Mouse (Mus musculus) embryonic facial prominence, embryonic 13.5 days (tissue): ENCODE measurements around the gene Tex45. TPM values are rescaled to one million over a fixed set of nuclear protein-coding genes. Genes with fewer than 3 reads are reported as not detected.

Experiments used
- ATAC-seq: fragments of 200-750 bp; cut with Nextera tagmentation; 2 replicates; pipeline ENCODE4 v1.8.0; 2017; ENCODE audit warnings: low read depth; ENCODE audit not compliant: insufficient number of reproducible peaks, insufficient read depth, low FRiP score, low TSS enrichment
- H3K27ac ChIP-seq: fragments of 300-500 bp; sonication (generic); 2 replicates; pipeline ENCODE4 v1.5.1; 2015; ENCODE audit warnings: moderate library complexity, mild to moderate bottlenecking, inconsistent platforms
- H3K27me3 ChIP-seq: fragments of 300-500 bp; sonication (generic); 2 replicates; pipeline ENCODE4 v1.6.1; 2015; ENCODE audit warnings: mild to moderate bottlenecking, inconsistent platforms
- H3K36me3 ChIP-seq: fragments of 300-500 bp; sonication (generic); 2 replicates; pipeline ENCODE4 v1.6.1; 2015; ENCODE audit warnings: mild to moderate bottlenecking, inconsistent platforms
- H3K4me1 ChIP-seq: fragments of 300-500 bp; sonication (generic); 2 replicates; pipeline ENCODE4 v1.6.1; 2015; ENCODE audit warnings: inconsistent platforms
- H3K4me2 ChIP-seq: fragments of 300-500 bp; sonication (generic); 2 replicates; pipeline ENCODE4 v1.6.1; 2015; ENCODE audit warnings: moderate library complexity, mild to moderate bottlenecking, inconsistent platforms
- H3K4me3 ChIP-seq: fragments of 300-500 bp; sonication (generic); 2 replicates; pipeline ENCODE4 v1.5.1; 2015; ENCODE audit warnings: mild to moderate bottlenecking, inconsistent platforms
- H3K9ac ChIP-seq: fragments of 300-500 bp; sonication (generic); 2 replicates; pipeline ENCODE4 v1.6.1; 2015; ENCODE audit warnings: mild to moderate bottlenecking, inconsistent platforms
- H3K9me3 ChIP-seq: fragments of 300-500 bp; sonication (generic); 2 replicates; pipeline ENCODE4 v1.6.1; 2016; ENCODE audit warnings: inconsistent platforms
- WGBS: fragments of 180-500 bp; shearing (Covaris S2); methylation state at CpG from one replicate; pipeline ENCODE4 v1.1.7; 2015; ENCODE audit warnings: mixed read lengths; 5-methylcytosine and 5-hydroxymethylcytosine counted together
- polyA plus RNA-seq: library from polyadenylated mRNA; unstranded; fragments of >200 nt; fragmentation: Nextera tagmentation; extraction: Ambion mirVana; gene quantifications from 2 replicates; pipeline ENCODE4 v1.2.1, GENCODE M21; 2015

Gene Tex45
- polyA plus RNA-seq, 1 experiment from 2014 or later, result 0.18 TPM

DNA sequence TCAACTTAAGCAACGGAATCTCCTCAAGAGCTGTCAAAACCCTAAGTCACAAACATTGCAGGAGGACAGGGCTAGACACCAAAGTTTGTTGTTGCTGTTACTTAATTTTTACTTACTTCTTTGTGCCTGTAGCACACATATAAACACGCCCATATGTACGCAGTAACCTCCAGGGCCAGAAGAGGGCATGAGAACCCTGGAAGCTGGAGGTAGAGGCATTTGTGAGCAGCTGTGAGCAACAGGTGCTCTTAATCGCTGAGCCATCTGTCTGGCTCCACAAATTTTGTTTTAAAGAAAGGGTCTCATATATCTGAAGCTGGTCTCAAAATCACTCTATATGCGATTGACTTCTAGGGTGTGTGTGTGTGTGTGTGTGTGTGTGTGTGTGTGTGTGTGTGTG is 6.4 kb upstream of the Tex45 start:
- Histone ChIP-seq H3K4me3 (no peak overlapping the region), H3K27me3 (no peaks in the 10 kb centered on the region), H3K9ac (no peak overlapping the region), H3K4me1 (0 out of 2 replicates have a peak, but pooled peaks cover 10% of the 10 kb centered on the region), H3K9me3 (no peaks in the 10 kb centered on the region), H3K36me3 (no peaks in the 10 kb centered on the region), H3K4me2 (no peak overlapping the region), H3K27ac (no peak overlapping the region)
- WGBS, result 45% methylated on average over 5 of the region's 5 CpGs
- no peak for ATAC-seq

DNA sequence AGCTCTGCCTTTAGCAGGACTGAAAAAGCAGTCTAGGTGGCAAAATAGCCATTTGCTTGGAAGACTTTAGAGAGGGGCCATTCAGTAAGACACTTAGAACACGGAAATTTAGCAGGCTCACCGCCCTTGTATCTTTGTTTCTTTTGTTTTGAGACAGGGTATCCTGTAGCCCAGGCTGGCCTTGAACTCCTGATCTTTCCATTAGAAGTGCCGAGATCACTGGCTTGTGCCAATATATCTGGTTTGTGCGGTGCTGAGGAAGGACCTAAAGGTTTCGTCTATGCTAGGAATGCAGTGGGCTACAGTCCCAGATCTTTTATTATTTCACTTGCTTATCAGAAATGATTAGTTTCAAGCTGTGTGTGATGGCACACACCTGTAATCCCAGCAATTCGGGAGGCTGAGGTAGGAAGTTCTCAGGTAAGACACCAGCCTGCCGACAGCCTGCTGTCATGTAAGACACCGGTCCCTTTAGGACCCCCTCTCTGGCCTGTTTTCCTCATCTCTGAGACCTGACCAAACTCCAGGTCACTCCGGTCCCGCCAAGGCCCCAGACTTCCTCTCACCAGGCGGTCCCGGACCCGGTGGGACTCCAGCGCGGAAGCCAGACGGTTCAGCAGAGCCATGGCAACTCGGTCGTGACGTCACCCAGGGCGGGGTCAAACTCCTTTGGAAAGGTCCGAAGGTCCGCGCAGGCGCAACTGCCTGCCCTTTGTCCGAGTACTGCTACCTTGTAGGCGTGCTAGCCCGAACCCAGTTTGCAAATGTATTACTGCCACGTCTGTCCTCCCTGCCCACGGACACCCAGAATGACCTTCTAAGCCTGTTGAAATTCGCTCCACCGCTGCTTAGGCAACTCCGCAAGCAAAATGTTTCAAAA is 3.4 kb upstream of the Tex45 start, which contains the start of gene Pex11g:
Gene Pex11g, minus strand, starts transcription at position 675 of the 880 bp plus-strand sequence.
- 7% methylated on average over 32 of the region's 32 CpGs for WGBS
- Histone ChIP-seq H3K27ac (peak within 1 kb of the TSS; percentile 68), H3K27me3 (no peaks in the 10 kb centered on the region), H3K36me3 (no peaks in the 10 kb centered on the region), H3K4me2 (peak within 1 kb of the TSS; percentile 69), H3K4me3 (peak within 1 kb of the TSS; percentile 52), H3K9me3 (no peaks in the 10 kb centered on the region), H3K4me1 (0 out of 2 replicates have a peak, but pooled peaks cover 13% of the 10 kb centered on the region), H3K9ac (peak within 1 kb of the TSS; percentile 77)
- ATAC-seq, result peak; percentile 87

DNA sequence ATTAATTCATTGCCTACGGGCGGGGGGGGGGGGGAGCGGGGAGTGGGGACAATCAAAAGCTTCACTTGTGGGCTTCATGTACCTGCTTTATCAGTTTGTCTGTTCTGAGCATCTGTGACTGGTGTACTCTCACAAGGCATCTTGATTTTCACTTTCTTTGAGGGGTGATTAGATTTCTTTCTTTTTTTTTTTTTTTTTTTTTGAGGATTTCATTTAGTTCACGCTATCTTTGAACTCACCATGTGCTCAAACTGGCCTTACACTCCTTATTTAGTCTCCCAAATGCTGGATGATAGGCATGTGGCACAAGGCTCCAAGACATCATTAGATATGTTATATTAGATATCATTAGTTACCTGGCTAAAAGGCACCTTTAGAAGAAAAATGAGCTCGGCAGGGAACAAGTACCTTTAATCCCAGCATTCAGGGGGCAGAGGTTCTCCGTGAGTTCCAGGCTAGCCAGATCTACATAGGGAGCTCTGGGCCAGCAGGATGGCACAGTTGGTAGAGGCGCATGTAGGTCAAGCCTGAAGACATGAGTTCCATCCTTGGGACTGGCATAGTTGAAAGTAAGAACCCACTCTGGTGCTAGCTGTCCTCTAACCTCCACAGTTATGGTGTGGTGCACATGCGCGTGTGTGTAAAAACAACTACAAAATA is 2.6 kb upstream of the Tex45 start:
- 55% methylated on average over 9 of the region's 9 CpGs for WGBS

DNA sequence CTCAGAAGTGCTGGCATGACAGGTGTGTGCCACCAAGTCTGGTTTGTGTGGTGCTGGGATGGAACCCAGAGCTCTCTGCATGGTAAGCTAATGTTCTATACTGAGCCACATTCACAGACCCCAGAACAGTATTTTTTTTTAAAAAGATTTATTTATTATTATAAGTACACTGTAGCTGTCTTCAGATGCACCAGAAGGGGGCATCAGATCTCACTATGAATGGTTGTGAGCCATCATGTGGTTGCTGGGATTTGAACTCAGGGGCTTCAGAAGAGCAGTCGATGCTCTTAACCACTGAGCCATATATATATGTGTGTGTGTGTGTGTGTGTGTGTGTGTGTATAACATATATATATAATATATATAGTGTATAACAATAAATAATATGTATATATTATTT is 1.8 kb upstream of the Tex45 start:
- ATAC-seq, result no peak
- Histone ChIP-seq H3K27ac (no peak overlapping the region), H3K27me3 (no peaks in the 10 kb centered on the region), H3K4me1 (0 out of 2 replicates have a peak, but pooled peaks cover 13% of the 10 kb centered on the region), H3K4me3 (no peak overlapping the region), H3K36me3 (no peaks in the 10 kb centered on the region), H3K9ac (no peak overlapping the region), H3K9me3 (no peaks in the 10 kb centered on the region), H3K4me2 (no peak overlapping the region)
- 96% methylated on average over 1 of the region's 1 CpGs for WGBS

More for the DNA sequence above, 2.6 kb upstream of the Tex45 start:
- no peaks in the 10 kb centered on the region for H3K36me3 ChIP-seq
- 0 out of 2 replicates have a peak, but pooled peaks cover 13% of the 10 kb centered on the region for H3K4me1 ChIP-seq
- H3K27me3 ChIP-seq, result no peaks in the 10 kb centered on the region
- no peaks in the 10 kb centered on the region for H3K9me3 ChIP-seq
- peak overlapping the region; percentile 68 for H3K27ac ChIP-seq
- H3K4me3 ChIP-seq, result peak overlapping the region; percentile 52
- H3K4me2 ChIP-seq, result peak overlapping the region; percentile 69
- H3K9ac ChIP-seq, result peak overlapping the region; percentile 77
- no peak for ATAC-seq

DNA sequence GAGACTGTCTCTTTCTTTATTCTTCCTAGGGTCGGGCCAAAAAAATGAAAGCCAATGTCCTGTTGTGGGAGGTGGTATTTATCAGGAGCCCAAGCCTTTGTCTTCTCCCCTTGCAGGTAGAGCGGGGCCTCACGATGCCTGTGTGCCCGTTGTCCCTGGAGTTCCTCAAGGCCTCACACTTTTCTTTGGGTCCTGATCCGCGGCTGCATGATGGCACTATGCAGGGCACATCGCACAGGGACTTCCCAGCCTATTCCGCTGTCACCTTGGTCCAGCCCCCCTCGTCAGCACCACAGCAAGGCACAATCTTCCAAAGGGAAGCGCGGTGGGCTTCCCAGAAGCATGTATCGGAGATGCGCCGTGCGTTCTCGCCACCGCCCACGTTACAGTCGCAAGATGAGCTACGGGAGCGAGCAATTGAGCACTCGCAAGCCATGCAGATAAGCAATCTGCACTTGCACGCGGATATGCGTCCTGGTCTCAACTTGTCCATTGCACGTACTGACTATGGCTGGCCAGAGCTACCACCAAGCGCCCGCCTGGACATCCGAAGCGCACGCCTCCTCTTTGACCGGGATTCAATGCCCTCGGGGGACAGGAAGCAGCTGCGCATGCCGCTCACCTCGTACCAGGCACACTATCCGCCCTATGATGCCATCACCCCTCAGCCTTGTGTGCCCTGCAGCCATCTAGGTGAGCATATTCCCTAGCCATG is 5.2 kb downstream of the Tex45 start:
- Histone ChIP-seq H3K27ac (no peak overlapping the region), H3K36me3 (no peaks in the 10 kb centered on the region), H3K4me2 (peak overlapping the region; percentile 67), H3K27me3 (peaks cover 14% of the 10 kb centered on the region), H3K9ac (peak overlapping the region; percentile 55), H3K4me3 (peak overlapping the region; percentile 36), H3K4me1 (peaks cover 3% of the 10 kb centered on the region), H3K9me3 (no peaks in the 10 kb centered on the region)
- no peak for ATAC-seq
- WGBS, result 21% methylated on average over 37 of the region's 37 CpGs

DNA sequence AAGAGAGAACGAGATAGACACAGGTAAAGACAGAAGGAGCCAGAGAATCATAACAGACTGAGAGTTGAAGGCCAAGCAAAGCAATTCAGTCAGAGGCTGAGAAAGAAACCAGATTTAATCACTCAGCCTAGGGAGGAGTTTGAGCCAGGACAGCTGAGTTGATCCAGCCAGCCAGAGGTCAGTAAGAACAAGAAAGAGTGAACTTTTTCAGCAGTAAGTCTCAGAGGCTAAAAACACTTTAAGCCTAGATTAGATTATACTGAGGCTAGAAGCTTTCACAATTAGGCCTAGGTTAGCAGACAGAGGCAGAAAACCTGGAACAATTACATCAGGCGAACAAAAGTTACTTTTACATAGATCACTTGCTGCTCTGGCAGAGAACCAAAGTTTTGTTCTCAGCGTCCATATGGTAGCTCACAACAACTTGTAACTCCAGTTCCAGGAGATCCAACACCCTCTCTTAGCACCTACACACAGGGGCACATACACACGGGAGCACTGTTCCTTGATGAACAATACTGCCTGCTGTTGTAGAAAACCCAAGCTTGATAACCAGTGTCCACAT is 9.6 kb downstream of the Tex45 start:
- Histone ChIP-seq H3K4me1 (peaks cover 6% of the 10 kb centered on the region), H3K27ac (no peak overlapping the region), H3K9me3 (no peaks in the 10 kb centered on the region), H3K9ac (no peak overlapping the region), H3K36me3 (no peaks in the 10 kb centered on the region), H3K4me2 (no peak overlapping the region), H3K4me3 (no peak overlapping the region), H3K27me3 (peaks cover 11% of the 10 kb centered on the region)
- no peak for ATAC-seq
- 71% methylated on average over 4 of the region's 4 CpGs for WGBS

DNA sequence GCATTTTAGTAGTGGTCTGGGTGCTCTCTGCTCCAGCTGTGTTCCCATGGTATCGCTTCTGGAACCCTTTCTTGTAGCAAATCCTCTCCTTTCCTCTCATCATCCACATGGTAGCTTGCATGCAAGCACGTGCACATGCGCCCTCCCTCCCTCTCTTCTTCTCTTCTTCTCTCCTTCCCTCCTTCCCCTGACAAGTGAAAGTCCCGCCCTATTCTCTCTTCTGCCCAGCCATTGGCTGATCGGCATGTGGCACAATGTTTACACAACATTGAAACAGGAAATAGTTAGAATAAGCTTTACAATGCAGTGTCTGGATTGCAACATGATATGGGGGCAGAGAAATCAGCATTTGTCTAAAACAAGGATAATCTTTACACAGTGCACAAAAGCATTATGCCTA is 10.9 kb downstream of the Tex45 start:
- Histone ChIP-seq H3K27me3 (no peaks in the 10 kb centered on the region), H3K9me3 (no peaks in the 10 kb centered on the region), H3K4me3 (no peak overlapping the region), H3K4me2 (no peak overlapping the region), H3K9ac (no peak overlapping the region), H3K27ac (no peak overlapping the region), H3K36me3 (no peaks in the 10 kb centered on the region), H3K4me1 (peaks cover 3% of the 10 kb centered on the region; the same call in 1 of the 2 replicates)
- WGBS, result 62% methylated on average over 5 of the region's 5 CpGs
- ATAC-seq, result no peak

DNA sequence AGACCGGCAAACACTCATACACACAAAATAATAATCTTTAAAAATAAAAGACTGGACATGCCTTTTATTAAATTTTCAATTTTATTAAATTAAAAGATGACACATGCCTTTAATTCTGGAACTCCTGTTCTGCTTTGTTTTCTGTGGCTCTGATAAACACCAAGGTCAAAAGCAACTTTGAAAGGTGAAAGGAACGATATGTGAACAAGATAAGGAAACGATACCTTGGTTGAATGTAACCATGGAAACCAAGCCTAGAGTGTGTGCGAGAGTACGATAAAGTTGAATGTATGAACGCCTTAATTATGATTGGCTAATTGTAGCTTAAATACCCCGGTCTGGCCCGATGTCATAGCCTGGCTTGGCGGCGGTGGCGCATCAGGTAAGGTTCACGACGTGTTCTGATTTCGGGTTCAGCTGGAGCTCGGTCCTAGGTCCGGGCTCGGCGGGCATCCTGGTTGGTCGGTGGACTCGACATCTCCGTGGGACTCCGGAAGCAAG is 11.6 kb downstream of the Tex45 start:
- no peak overlapping the region for H3K27ac ChIP-seq
- ATAC-seq, result no peak
- H3K4me1 ChIP-seq, result peaks cover 3% of the 10 kb centered on the region; the same call in 1 of the 2 replicates
- H3K36me3 ChIP-seq, result no peaks in the 10 kb centered on the region
- no peak overlapping the region for H3K4me3 ChIP-seq
- no peak overlapping the region for H3K9ac ChIP-seq
- WGBS, result 88% methylated on average over 22 of the region's 22 CpGs
- H3K4me2 ChIP-seq, result no peak overlapping the region
- no peaks in the 10 kb centered on the region for H3K27me3 ChIP-seq
- H3K9me3 ChIP-seq, result no peaks in the 10 kb centered on the region

DNA sequence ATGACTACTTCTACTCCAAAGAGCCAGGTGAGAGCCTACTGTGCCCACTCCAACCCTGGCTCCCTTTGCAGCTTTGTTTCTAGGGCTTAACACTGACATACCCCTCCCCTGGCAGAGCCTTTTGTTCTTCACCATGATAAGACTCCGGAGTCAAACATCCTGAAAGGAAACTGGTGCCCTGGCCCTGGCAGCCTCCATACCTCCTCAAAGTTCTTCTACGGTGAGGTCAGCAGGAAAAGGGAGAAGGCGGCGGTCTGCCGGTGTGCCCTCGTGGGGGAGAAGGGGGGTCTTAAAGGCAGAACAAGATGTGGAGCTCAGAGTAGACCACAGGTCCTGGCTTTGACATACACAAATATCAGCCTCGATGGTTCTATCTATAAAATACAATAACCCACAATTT is 12.9 kb downstream of the Tex45 start:
- Histone ChIP-seq H3K36me3 (no peaks in the 10 kb centered on the region), H3K4me2 (no peak overlapping the region), H3K9ac (no peak overlapping the region), H3K27me3 (no peaks in the 10 kb centered on the region), H3K4me3 (no peak overlapping the region), H3K4me1 (peaks cover 3% of the 10 kb centered on the region; the same call in 1 of the 2 replicates), H3K27ac (no peak overlapping the region), H3K9me3 (no peaks in the 10 kb centered on the region)
- 86% methylated on average over 7 of the region's 7 CpGs for WGBS
- no peak for ATAC-seq

DNA sequence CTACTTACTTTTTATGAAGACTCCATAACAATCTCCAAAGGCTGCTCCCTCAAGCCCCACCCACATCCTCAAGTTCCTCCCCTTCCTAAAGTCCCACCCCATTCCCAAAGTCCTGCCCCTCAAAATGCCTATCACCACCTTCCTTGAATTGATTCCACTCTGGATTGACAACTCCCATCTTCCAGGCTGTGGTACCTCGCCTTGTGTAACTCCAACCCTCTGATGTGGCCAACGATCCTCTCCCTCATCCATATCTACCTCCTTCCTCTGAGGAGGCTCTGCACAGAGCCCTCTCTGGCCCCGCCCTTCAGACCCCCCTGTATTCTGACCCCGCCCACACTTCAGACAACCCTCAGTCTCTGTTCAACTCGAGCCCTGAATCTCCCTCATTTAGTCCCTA is 14.5 kb downstream of the Tex45 start:
- Histone ChIP-seq H3K4me1 (peaks cover 3% of the 10 kb centered on the region; the same call in 1 of the 2 replicates), H3K9me3 (no peaks in the 10 kb centered on the region), H3K4me3 (no peak overlapping the region), H3K27ac (no peak overlapping the region), H3K4me2 (no peak overlapping the region), H3K27me3 (no peaks in the 10 kb centered on the region), H3K36me3 (no peaks in the 10 kb centered on the region), H3K9ac (no peak overlapping the region)
- ATAC-seq, result no peak
- 19% methylated on average over 5 of the region's 5 CpGs for WGBS
